Mouse (Mus musculus) midbrain, embryonic 11.5 days (tissue): ENCODE data around the gene Narfl. TPM values are rescaled to one million over a fixed set of nuclear protein-coding genes. Genes with fewer than 3 reads are reported as not detected.

Experiments used
- ATAC-seq: fragments of 200-750 bp; cut with Nextera tagmentation; 2 replicates; pipeline ENCODE4 v1.8.0; 2017; ENCODE audit warnings: moderate TSS enrichment, moderate library complexity; ENCODE audit not compliant: low FRiP score
- DNase-seq: peaks from one replicate; pipeline ENCODE4 v3.0.0; 2015; ENCODE audit warnings: low spot score; ENCODE audit errors: missing footprints
- H3K27ac ChIP-seq: fragments of 300-500 bp; sonication (generic); 2 replicates; pipeline ENCODE4 v1.5.1; 2014; ENCODE audit warnings: low read depth, low read length
- H3K27me3 ChIP-seq: fragments of 300-500 bp; sonication (generic); 2 replicates; pipeline ENCODE4 v1.6.1; 2014; ENCODE audit warnings: mild to moderate bottlenecking, low read length, moderate library complexity, mixed read lengths; ENCODE audit not compliant: control insufficient read depth, insufficient read depth
- H3K36me3 ChIP-seq: fragments of 300-500 bp; sonication (generic); 2 replicates; pipeline ENCODE4 v1.6.1; 2014; ENCODE audit warnings: mild to moderate bottlenecking, low read length, moderate library complexity, mixed read lengths; ENCODE audit not compliant: control insufficient read depth, insufficient read depth
- H3K4me1 ChIP-seq: fragments of 300-500 bp; sonication (generic); 2 replicates; pipeline ENCODE4 v1.6.1; 2014; ENCODE audit warnings: low read length; ENCODE audit not compliant: control insufficient read depth, insufficient read depth
- H3K4me2 ChIP-seq: fragments of 300-500 bp; sonication (generic); 2 replicates; pipeline ENCODE4 v1.6.1; 2014; ENCODE audit warnings: mild to moderate bottlenecking, moderate library complexity
- H3K4me3 ChIP-seq: fragments of 300-500 bp; sonication (generic); 2 replicates; pipeline ENCODE4 v1.5.1; 2014; ENCODE audit warnings: low read depth, low read length
- H3K9ac ChIP-seq: fragments of 300-500 bp; sonication (generic); 2 replicates; pipeline ENCODE4 v1.6.1; 2014; ENCODE audit warnings: low read length
- H3K9me3 ChIP-seq: fragments of 300-500 bp; sonication (generic); 2 replicates; pipeline ENCODE4 v1.6.1; 2016; ENCODE audit warnings: low read length; ENCODE audit not compliant: control insufficient read depth
- WGBS: fragments of 180-500 bp; shearing (Covaris S2); extraction: QIAGEN DNeasy Blood & Tissue Kit; methylation state at CpG from one replicate; pipeline ENCODE4 v1.1.7; 2014; 5-methylcytosine and 5-hydroxymethylcytosine counted together
- polyA plus RNA-seq: library from polyadenylated mRNA; unstranded; fragments of >200 nt; fragmentation: Nextera tagmentation; extraction: Ambion mirVana; gene quantifications from 2 replicates; pipeline ENCODE4 v1.2.1, GENCODE M21; 2014

Narfl gene
- polyA plus RNA-seq, 1 experiment from 2014 or later = 23.4 TPM

DNA sequence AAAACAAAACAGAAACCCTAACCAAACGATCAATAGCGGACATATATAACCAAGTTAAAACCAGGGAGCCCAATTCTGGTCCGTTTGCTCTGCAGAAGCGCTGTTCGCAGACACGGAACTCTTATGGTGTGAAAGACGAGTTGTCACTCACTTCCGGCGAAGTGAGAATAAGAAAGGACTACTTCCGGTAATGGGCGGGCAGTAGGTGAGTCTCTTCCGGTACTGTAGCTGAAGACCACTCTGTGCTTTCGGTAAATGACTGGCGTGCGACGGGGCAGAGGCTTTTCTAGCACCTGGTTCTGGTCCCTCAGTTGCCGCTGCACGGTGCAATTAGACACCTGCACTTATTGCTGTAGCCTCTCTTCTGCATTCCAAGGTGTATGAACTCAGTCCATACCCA lies 49.9 kb downstream of the Narfl start, which contains the start of gene Wdr24:
Gene Wdr24 (plus strand): TSS at position 176 of the 400 bp plus-strand sequence.
- under 1% methylated on average over 18 of the region's 18 CpGs for WGBS

DNA sequence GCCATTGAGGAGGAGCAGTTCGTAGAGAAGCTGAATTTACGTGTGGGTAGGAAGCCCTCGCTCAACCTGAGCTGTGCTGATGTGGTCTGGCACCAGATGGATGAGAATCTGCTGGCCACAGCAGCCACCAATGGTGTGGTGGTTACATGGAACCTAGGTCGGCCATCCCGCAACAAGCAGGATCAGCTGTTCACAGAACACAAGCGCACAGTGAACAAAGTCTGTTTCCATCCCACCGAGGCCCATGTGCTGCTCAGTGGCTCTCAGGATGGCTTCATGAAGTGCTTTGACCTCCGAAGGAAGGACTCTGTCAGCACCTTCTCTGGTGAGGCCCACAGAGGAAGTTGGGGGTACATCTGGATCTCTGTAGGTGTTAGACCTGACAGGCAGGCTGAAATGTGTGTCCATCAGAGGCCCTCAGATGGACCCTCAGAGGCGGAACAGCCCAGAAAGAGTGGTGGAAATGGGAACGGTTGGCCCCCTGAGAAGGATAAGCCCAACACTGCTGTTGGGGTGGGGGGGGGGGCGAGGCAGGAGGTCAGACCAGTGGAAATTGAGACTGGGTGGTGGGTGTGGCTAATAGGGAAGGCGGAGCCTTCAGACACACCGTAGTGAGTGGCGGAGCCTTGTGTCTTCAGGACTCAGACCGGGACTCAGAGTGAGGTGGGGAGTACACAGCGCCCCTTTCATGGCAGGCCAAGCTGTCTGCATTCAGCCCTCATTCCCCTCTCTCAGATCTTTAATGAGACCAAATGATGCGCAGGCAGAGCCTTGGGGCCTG lies 51.0 kb downstream of the Narfl start:
- H3K4me2 ChIP-seq = peak overlapping the region; percentile 90
- H3K27ac ChIP-seq = no peak overlapping the region
- H3K9me3 ChIP-seq = no peaks in the 10 kb centered on the region
- DNase-seq (no peak), ATAC-seq (no peak)
- peaks cover 26% of the 10 kb centered on the region for H3K4me1 ChIP-seq
- 80% methylated on average over 17 of the region's 17 CpGs for WGBS
- H3K36me3 ChIP-seq = no peaks in the 10 kb centered on the region; the same call in 1 of the 2 replicates
- peak overlapping the region; percentile 57 for H3K4me3 ChIP-seq
- peak overlapping the region; percentile 77 for H3K9ac ChIP-seq
- peaks cover 6% of the 10 kb centered on the region for H3K27me3 ChIP-seq

More for the DNA sequence above, 49.9 kb downstream of the Narfl start, which contains the start of gene Wdr24:
- H3K9me3 ChIP-seq = no peaks in the 10 kb centered on the region
- H3K36me3 ChIP-seq = no peaks in the 10 kb centered on the region
- H3K4me2 ChIP-seq = peak within 1 kb of the TSS; percentile 90
- DNase-seq (peak; percentile 98), ATAC-seq (peak; percentile 69)
- H3K9ac ChIP-seq = peak within 1 kb of the TSS; percentile 77
- no peak within 1 kb of the TSS for H3K27ac ChIP-seq
- peaks cover 27% of the 10 kb centered on the region for H3K4me1 ChIP-seq
- H3K4me3 ChIP-seq = peak within 1 kb of the TSS; percentile 57
- H3K27me3 ChIP-seq = peaks cover 17% of the 10 kb centered on the region

- H3K4me1 ChIP-seq = peaks cover 32% of the 10 kb centered on the region
Measured at GRCm38 (mm10) chr17:25825311-25825710, 51.7 kb downstream of the Narfl start.

GRCm38 (mm10) chr17:25825984-25826570 lies 52.5 kb downstream of the Narfl start:
- H3K27ac ChIP-seq = no peak overlapping the region
- 95% methylated on average over 27 of the region's 27 CpGs for whole genome bisulfite sequencing
- ATAC-seq (no peak), DNase-seq (no peak)
- peaks cover 7% of the 10 kb centered on the region; the same call in 1 of the 2 replicates for H3K36me3 ChIP-seq
- H3K27me3 ChIP-seq = no peaks in the 10 kb centered on the region
- no peaks in the 10 kb centered on the region for H3K9me3 ChIP-seq
- H3K4me2 ChIP-seq = no peak overlapping the region
- peaks cover 35% of the 10 kb centered on the region for H3K4me1 ChIP-seq
- no peak overlapping the region for H3K9ac ChIP-seq
- no peak overlapping the region for H3K4me3 ChIP-seq

More at GRCm38 (mm10) chr17:25825311-25825710, 51.7 kb downstream of the Narfl start:
- Histone ChIP-seq H3K36me3 (peaks cover 2% of the 10 kb centered on the region; the same call in 1 of the 2 replicates), H3K4me3 (no peak overlapping the region), H3K9me3 (no peaks in the 10 kb centered on the region), H3K27me3 (no peaks in the 10 kb centered on the region), H3K27ac (no peak overlapping the region), H3K9ac (no peak overlapping the region), H3K4me2 (no peak overlapping the region)
- no peak for ATAC-seq
- WGBS = 83% methylated on average over 6 of the region's 6 CpGs
- DNase-seq = no peak

DNA sequence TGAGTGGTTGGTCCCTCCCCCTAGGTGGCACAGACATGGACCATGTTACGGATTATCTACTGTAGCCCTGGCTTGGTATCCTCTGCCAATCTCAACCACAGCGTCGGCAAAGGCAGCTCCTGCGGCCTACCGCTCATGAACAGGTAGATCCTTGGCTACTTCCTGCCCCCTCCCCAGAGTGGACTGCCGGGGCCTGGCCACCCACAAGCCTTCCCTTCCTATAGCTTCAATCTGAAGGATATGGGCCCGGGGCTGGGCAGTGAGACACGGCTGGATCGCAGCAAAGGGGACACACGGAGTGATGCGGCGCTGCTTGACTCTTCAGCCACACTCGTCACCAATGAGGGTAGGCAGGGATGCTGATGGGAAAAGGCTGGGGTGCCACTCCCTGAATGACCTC lies 53.4 kb downstream of the Narfl start:
- H3K4me1 ChIP-seq = peaks cover 44% of the 10 kb centered on the region
- no peaks in the 10 kb centered on the region for H3K27me3 ChIP-seq
- H3K9me3 ChIP-seq = no peaks in the 10 kb centered on the region
- no peak overlapping the region for H3K4me2 ChIP-seq
- 95% methylated on average over 13 of the region's 13 CpGs for WGBS
- peaks cover 11% of the 10 kb centered on the region; the same call in 1 of the 2 replicates for H3K36me3 ChIP-seq
- DNase-seq (no peak), ATAC-seq (no peak)
- no peak overlapping the region for H3K4me3 ChIP-seq
- H3K9ac ChIP-seq = no peak overlapping the region
- H3K27ac ChIP-seq = no peak overlapping the region

GRCm38 (mm10) chr17:25827546-25828222 lies 54.1 kb downstream of the Narfl start:
- ATAC-seq (no peak), DNase-seq (no peak)
- Histone ChIP-seq H3K9ac (no peak overlapping the region), H3K4me2 (no peak overlapping the region), H3K27me3 (no peaks in the 10 kb centered on the region), H3K27ac (no peak overlapping the region), H3K4me1 (peaks cover 45% of the 10 kb centered on the region), H3K4me3 (no peak overlapping the region), H3K36me3 (peaks cover 11% of the 10 kb centered on the region; the same call in 1 of the 2 replicates), H3K9me3 (no peaks in the 10 kb centered on the region)
- 90% methylated on average over 22 of the region's 22 CpGs for WGBS

DNA sequence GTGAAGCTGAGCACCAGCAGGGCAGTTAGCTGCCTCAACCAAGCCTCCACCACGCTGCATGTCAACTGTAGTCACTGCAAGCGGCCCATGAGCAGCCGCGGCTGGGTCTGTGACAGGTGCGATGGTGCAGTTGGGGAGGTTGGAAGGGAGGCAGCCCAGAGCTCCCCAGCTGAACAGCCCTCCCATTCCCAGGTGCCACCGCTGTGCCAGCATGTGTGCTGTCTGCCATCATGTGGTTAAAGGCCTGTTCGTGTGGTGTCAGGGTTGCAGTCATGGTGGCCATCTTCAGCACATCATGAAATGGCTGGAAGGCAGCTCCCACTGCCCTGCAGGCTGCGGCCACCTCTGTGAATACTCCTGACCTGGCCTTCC lies 54.6 kb downstream of the Narfl start:
- DNase-seq = no peak

DNA sequence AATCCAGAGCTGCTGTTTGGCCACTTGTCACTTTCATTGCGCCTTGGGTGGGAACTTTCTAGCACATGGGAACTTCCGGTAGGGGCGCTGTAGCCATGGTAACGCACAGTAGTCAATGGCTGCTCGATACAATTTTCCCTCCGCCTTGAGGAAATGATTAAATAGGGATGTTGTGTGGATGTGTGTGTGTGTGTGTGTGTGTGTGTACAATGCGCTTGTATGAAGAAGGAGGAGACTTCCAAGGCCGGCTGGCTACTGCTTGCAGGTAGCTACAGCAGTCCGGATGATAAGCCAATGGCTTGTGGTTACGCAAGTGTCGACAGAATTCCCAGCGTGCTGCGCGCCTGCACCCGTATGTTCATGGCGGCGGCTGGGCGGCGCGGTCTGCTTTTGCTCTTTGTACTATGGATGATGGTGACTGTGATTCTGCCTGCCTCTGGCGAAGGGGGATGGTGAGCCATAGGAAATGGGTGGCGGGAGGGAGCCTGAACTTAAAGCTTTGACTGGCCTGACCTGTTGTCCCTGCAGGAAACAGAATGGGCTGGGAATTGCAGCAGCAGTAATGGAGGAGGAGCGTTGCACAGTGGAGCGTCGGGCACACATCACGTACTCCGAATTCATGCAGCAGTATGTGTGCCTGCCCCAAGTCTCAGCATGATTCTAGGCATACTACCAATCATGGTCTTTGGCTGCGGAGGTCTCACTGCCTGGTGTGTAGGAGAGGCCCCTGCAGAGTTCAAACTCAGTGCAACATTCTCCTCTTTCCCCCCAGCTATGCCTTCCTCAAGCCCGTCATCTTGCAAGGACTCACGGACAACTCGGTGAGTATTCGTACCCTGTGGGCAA lies 55.4 kb downstream of the Narfl start, which contains the start of gene Jmjd8:
Gene Jmjd8 (plus strand): TSS at position 156 of the 846 bp plus-strand sequence.
- H3K9me3 ChIP-seq = no peaks in the 10 kb centered on the region
- DNase-seq = peak; percentile 99
- peak within 1 kb of the TSS; percentile 68 for H3K4me3 ChIP-seq
- H3K9ac ChIP-seq = peak within 1 kb of the TSS; percentile 89
- ATAC-seq = peak; percentile 20
- peak within 1 kb of the TSS; percentile 87 for H3K27ac ChIP-seq
- under 1% methylated on average over 32 of the region's 32 CpGs for WGBS
- H3K4me1 ChIP-seq = peaks cover 47% of the 10 kb centered on the region
- H3K27me3 ChIP-seq = no peaks in the 10 kb centered on the region
- H3K36me3 ChIP-seq = peaks cover 11% of the 10 kb centered on the region; the same call in 1 of the 2 replicates
- H3K4me2 ChIP-seq = peak within 1 kb of the TSS; percentile 90

More for the DNA sequence above, 54.6 kb downstream of the Narfl start:
- H3K9me3 ChIP-seq = no peaks in the 10 kb centered on the region
- H3K36me3 ChIP-seq = peaks cover 11% of the 10 kb centered on the region; the same call in 1 of the 2 replicates
- H3K4me3 ChIP-seq = peak overlapping the region; percentile 68
- 80% methylated on average over 8 of the region's 8 CpGs for WGBS
- ATAC-seq = no peak
- no peak overlapping the region for H3K27ac ChIP-seq
- H3K4me2 ChIP-seq = peak overlapping the region; percentile 90
- H3K27me3 ChIP-seq = no peaks in the 10 kb centered on the region
- peak overlapping the region; percentile 89 for H3K9ac ChIP-seq
- peaks cover 45% of the 10 kb centered on the region for H3K4me1 ChIP-seq
